Mouse (Mus musculus): Measurements from ENCODE around the gene Gtf3c4.

GRCm38 (mm10) chr2:28808841-28809240 lies 31.3 kb downstream of the Gtf3c4 start:
- TF ChIP-seq CTCF (IDR thresholded peaks at IDR 0.05; ENCODE audit: low read depth) (no peak), EP300 (IDR thresholded peaks at IDR 0.05; ENCODE audit: low read depth) (no peak)
